Mouse (Mus musculus): ENCODE measurements around the gene Gm28047. TPM values are rescaled to one million over a fixed set of nuclear protein-coding genes. Genes with fewer than 3 reads are reported as not detected.

The Gm28047 gene
- polyA plus RNA-seq (2012; rRNA removed), result not detected in 2 replicates

DNA sequence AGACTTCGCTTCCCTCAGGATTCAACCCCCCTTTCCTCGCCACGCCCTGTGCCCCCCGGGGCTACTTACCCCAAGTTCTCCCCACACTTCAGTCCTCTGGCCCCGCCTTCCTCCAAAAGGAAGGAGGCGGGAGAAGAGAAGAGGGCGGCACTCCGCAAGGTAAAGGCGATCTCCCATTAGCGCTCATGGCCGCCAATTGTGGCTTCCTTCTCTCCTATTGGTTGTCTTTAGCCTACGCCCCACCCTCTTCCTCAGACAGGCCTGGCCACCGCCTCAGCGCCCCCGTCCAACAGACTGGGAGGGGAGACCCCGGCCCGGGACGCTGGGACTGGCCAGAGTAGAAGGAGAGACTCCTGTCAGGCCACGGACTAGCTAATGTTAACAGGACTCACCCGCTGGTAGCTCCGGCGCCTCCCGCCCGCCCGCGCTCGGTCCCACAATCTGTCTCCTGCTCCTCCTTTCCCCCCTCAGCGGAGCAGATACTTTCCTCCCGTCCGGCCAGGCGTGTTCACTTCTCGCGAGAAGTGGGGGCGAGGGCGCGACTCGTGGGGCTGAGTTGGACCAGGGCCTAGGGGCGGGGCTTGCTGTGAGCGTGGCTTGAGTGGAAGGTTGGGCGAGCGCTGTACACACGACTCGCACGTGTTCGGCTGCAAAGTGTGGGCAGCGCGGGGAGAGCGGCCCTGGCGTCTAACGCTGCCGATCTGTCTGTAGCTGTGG lies at the start of gene Gm28047, which contains the start of gene Atf7:
Gene Gm28047, minus strand, starts transcription at position 98 of the 717 bp plus-strand sequence.
Gene Atf7, minus strand, starts transcription at position 495 of the 717 bp plus-strand sequence.
- Histone ChIP-seq H3K4me3 (replicated peaks; ENCODE audit: insufficient read depth, low read depth, low read length) (peak within 1 kb of the TSS; percentile 92), H3K27ac (ENCODE audit: insufficient read depth, low read length) (peak within 1 kb of the TSS; percentile 87), H3K27me3 (ENCODE audit: control insufficient read depth, insufficient read depth, low read length) (no peaks in the 10 kb centered on the region), H3K4me1 (ENCODE audit: control insufficient read depth, insufficient read depth, low read length) (no peaks in the 10 kb centered on the region; the same call in 1 of the 2 replicates)
- TF ChIP-seq CTCF (IDR thresholded peaks at IDR 0.05; ENCODE audit: borderline replicate concordance, insufficient read depth, low read depth, low read length) (no peak), POLR2A (IDR thresholded peaks at IDR 0.05; ENCODE audit: borderline replicate concordance, insufficient read depth, low read length) (peak; percentile 65; the same call in 1 of the 2 replicates)
- peak; percentile 99 for DNase-seq
- WGBS, result under 1% methylated on average over 51 of the region's 51 CpGs

DNA sequence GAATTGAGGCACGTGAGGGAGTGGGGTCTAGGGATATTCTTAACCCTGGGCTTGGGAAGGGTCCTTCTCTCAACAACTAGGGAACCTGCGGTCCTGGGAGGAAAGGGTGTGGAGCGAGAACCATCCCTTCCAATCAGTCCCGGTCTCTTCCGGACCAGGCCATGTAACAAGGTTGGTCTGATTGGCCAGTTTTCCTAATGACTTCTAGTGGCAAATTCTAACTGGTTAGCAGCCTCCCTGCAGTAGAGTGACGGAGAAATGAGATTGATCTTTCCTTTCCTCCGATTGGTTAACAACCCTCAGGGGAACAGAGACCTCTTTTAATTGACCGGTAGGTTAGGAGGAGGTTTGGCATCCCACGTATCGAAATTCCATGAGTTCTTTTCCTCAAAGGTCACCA lies 48.7 kb upstream of the Gm28047 start:
- no peak overlapping the region for H3K27ac ChIP-seq (ENCODE audit: insufficient read depth, low read length)
- 20% methylated on average over 10 of the region's 10 CpGs for WGBS
- peak overlapping the region; percentile 41 for H3K4me3 ChIP-seq (replicated peaks; ENCODE audit: insufficient read depth, low read depth, low read length)
- peak; percentile 53 to 78 for DNase-seq
- H3K4me1 ChIP-seq (ENCODE audit: control insufficient read depth, insufficient read depth, low read length), result peaks cover 4% of the 10 kb centered on the region
- TF ChIP-seq POLR2A (IDR thresholded peaks at IDR 0.05; ENCODE audit: borderline replicate concordance, insufficient read depth, low read length), result no peak; the same call in 1 of the 2 replicates
- no peak for TF ChIP-seq CTCF (IDR thresholded peaks at IDR 0.05; ENCODE audit: borderline replicate concordance, insufficient read depth, low read depth, low read length)
- H3K27me3 ChIP-seq (ENCODE audit: control insufficient read depth, insufficient read depth, low read length), result no peaks in the 10 kb centered on the region

DNA sequence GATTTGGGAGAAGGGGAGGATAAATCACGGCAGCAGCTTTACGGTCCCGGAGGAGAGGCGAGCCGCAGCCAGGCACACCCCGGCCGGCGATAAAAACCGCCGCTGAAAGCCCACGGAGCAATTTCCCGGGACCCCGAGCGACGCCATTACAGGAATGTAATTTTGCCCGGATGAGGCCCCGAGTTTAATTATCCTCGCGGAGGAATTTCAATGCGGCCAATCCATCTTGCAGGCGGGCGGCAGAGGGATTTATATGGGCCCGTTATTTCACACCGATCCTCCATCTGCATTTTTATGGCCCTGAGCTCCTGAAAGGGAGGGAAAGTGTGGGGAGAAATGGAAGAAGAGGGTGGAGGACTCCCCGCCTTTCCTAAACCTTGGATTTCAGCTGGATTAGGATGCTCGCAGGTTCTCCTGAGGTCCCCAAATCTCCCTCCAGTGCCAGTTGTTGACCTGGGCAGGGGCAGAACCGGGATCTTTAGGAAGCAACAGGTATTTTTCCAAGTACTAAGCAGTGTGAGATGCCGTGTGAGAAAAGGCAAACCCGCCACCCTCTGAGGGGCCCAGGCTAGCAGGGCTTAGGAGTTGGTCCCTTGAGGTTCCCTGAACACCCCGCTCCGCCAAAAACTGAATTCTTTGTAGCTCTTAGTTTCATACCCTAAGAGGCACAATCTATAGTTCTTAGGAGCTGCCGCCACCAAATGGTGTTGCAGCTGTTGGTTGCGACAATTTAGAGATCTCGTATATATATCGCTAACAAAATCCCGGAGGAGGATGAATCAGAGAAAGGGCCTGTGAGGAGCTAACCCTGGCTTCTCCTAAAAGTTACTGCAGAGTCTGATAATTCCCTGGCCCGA lies 47.6 kb upstream of the Gm28047 start, which contains the start of gene Atp5g2:
Gene Atp5g2, minus strand, starts transcription at position 138 of the 857 bp plus-strand sequence.
- 9% methylated on average over 37 of the region's 37 CpGs for WGBS
- peaks cover 4% of the 10 kb centered on the region for H3K4me1 ChIP-seq (ENCODE audit: control insufficient read depth, insufficient read depth, low read length)
- TF ChIP-seq CTCF (IDR thresholded peaks at IDR 0.05; ENCODE audit: borderline replicate concordance, insufficient read depth, low read depth, low read length) (no peak), POLR2A (IDR thresholded peaks at IDR 0.05; ENCODE audit: borderline replicate concordance, insufficient read depth, low read length) (no peak)
- peak within 1 kb of the TSS; percentile 61 for H3K4me3 ChIP-seq (replicated peaks; ENCODE audit: insufficient read depth, low read depth, low read length)
- no peaks in the 10 kb centered on the region for H3K27me3 ChIP-seq (ENCODE audit: control insufficient read depth, insufficient read depth, low read length)
- DNase-seq, result peak; percentile 52 to 67
- peak within 1 kb of the TSS; percentile 96 for H3K27ac ChIP-seq (ENCODE audit: insufficient read depth, low read length)

DNA sequence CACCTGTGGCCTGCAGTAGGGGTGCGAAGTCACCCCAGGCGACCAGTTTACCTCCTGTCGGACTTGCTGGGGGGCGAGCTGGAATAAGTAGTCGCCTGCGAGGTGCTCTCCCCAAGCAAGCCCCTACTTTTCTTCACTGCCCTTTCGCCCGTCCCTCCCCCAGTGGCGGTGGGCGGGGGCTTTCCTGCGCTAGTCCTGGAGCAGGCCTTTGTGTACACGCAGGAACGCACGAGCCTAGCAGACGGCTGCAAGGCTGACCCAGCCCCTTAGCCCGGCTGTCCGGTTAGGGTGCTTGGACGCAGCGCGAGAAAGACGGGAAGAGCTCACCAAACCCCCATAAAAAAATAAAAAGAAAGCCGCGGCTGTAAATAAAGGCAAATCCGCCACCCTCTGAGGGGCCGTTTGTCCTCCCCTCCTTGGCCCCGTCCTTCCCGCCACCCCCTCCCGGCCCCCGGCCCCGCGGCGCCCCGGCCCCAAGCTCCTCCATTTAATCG lies 46.9 kb upstream of the Gm28047 start:
- H3K27me3 ChIP-seq (ENCODE audit: control insufficient read depth, insufficient read depth, low read length), result no peaks in the 10 kb centered on the region
- peak overlapping the region; percentile 61 for H3K4me3 ChIP-seq (replicated peaks; ENCODE audit: insufficient read depth, low read depth, low read length)
- WGBS, result under 1% methylated on average over 34 of the region's 34 CpGs
- peak overlapping the region; percentile 96 for H3K27ac ChIP-seq (ENCODE audit: insufficient read depth, low read length)
- TF ChIP-seq POLR2A (IDR thresholded peaks at IDR 0.05; ENCODE audit: borderline replicate concordance, insufficient read depth, low read length), result peak; percentile 43; the same call in 1 of the 2 replicates
- no peak for TF ChIP-seq CTCF (IDR thresholded peaks at IDR 0.05; ENCODE audit: borderline replicate concordance, insufficient read depth, low read depth, low read length)
- H3K4me1 ChIP-seq (ENCODE audit: control insufficient read depth, insufficient read depth, low read length), result peaks cover 4% of the 10 kb centered on the region
- peak; percentile 82 for DNase-seq

DNA sequence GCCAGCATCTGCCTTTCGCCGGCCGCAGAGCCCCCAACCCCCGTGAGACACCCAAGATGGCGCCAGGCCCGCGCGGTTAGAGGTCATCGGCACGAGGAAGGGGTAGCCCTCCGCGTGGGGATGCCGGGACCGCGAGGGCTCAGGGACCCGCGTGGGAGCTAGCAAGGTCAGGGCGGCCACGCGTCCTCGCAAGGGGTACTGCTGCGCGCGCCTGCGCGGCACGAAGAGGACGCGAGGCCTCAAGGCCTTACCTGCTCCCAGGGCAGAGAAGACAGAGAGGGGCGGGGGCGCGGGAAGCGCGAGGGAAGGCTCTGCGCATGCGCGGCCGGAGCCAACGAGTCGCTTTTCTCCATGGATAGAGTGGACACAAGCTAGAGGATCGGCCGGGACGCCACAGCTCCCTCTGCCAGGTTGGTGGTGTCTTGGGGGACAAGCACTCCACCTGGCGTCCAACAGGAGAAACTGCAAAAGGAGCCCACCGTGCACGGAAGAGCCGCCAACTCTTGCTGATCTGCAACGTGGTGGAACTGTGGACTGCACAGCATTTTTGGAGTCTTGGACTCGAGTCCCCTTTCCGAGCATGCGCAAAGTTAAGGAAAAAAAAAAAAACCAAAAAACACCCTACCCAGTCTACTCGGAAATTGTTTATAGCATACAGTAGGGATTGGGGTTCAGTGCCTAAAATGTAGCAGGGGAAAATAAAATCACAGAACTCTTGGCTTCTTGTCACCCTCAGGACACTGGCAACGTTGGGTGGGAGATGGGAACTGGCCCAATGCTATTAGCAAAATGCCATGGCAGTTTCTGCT lies 46.1 kb upstream of the Gm28047 start:
- under 1% methylated on average over 53 of the region's 53 CpGs for WGBS
- peak overlapping the region; percentile 71 for H3K4me3 ChIP-seq (replicated peaks; ENCODE audit: insufficient read depth, low read depth, low read length)
- TF ChIP-seq CTCF (IDR thresholded peaks at IDR 0.05; ENCODE audit: borderline replicate concordance, insufficient read depth, low read depth, low read length) (peak; percentile 99), POLR2A (IDR thresholded peaks at IDR 0.05; ENCODE audit: borderline replicate concordance, insufficient read depth, low read length) (peak; percentile 89)

DNA sequence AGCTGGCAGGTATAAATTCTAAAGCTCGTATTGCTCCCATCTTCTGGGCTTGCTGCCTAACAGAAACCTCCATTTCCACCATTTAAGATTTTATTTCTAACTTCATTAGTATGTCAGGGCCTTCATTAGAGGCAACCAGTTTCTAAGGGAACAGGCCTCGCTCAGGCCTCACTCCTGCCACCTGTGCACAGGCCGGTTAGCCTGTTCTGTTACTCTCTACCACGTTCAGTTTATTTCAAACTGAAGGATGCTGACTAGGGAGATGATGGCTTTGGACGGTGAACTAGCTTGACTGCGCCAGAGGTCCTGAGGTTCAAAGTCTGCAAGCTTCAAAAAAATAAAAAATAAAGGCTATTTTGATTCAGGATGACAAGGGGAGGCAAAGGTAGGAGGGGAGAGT lies 45.4 kb upstream of the Gm28047 start:
- peak in 1 of 2 experiments; percentile 47 for DNase-seq
- Histone ChIP-seq H3K4me3 (replicated peaks; ENCODE audit: insufficient read depth, low read depth, low read length) (peak overlapping the region; percentile 71), H3K4me1 (ENCODE audit: control insufficient read depth, insufficient read depth, low read length) (peaks cover 6% of the 10 kb centered on the region), H3K27me3 (ENCODE audit: control insufficient read depth, insufficient read depth, low read length) (no peaks in the 10 kb centered on the region), H3K27ac (ENCODE audit: insufficient read depth, low read length) (peak overlapping the region; percentile 99)
- 6% methylated on average over 6 of the region's 6 CpGs for WGBS
- TF ChIP-seq POLR2A (IDR thresholded peaks at IDR 0.05; ENCODE audit: borderline replicate concordance, insufficient read depth, low read length) (no peak), CTCF (IDR thresholded peaks at IDR 0.05; ENCODE audit: borderline replicate concordance, insufficient read depth, low read depth, low read length) (no peak)

More for the DNA sequence above, 46.1 kb upstream of the Gm28047 start:
- Histone ChIP-seq H3K27ac (ENCODE audit: insufficient read depth, low read length) (peak overlapping the region; percentile 99), H3K27me3 (ENCODE audit: control insufficient read depth, insufficient read depth, low read length) (no peaks in the 10 kb centered on the region), H3K4me1 (ENCODE audit: control insufficient read depth, insufficient read depth, low read length) (peaks cover 4% of the 10 kb centered on the region)
- DNase-seq, result peak; percentile 100

DNA sequence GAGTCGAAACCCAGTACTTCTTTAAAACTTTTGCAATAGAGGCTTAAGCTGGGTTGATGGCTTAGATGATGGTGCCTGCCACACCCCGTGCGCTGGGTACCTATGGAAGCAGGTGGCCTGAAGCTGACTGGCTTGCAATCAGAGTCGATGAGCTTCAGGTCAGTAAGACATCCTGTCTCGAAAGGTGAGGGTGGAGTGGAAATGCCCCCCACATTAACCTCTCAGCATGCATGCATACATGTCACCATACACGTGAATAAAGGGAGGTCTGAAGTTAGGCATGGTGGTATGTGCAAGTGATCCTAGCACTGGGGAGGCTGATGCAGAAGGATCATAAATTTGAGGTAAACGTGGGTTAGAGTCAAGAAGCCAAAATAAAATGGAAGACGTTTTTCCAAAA lies 44.7 kb upstream of the Gm28047 start:
- TF ChIP-seq CTCF (IDR thresholded peaks at IDR 0.05; ENCODE audit: borderline replicate concordance, insufficient read depth, low read depth, low read length) (no peak), POLR2A (IDR thresholded peaks at IDR 0.05; ENCODE audit: borderline replicate concordance, insufficient read depth, low read length) (no peak)
- no peak overlapping the region for H3K4me3 ChIP-seq (replicated peaks; ENCODE audit: insufficient read depth, low read depth, low read length)
- peaks cover 6% of the 10 kb centered on the region for H3K4me1 ChIP-seq (ENCODE audit: control insufficient read depth, insufficient read depth, low read length)
- DNase-seq, result no peak
- 72% methylated on average over 8 of the region's 8 CpGs for WGBS
- no peak overlapping the region for H3K27ac ChIP-seq (ENCODE audit: insufficient read depth, low read length)
- H3K27me3 ChIP-seq (ENCODE audit: control insufficient read depth, insufficient read depth, low read length), result no peaks in the 10 kb centered on the region
